Mouse (Mus musculus): ENCODE measurements around the gene Tent5b. TPM values are rescaled to one million over a fixed set of nuclear protein-coding genes. Genes with fewer than 3 reads are reported as not detected.

Gene Tent5b
- total and polyA plus RNA-seq, 3 experiments: not detected

GRCm38 (mm10) chr4:133527788-133528187, 47.9 kb downstream of the Tent5b start:
- TF ChIP-seq GATA1 (IDR thresholded peaks at IDR 0.05; ENCODE audit: borderline replicate concordance, low read length) (no peak), POLR2AphosphoS5 (IDR thresholded peaks at IDR 0.05; ENCODE audit: insufficient replicate concordance, low read depth, low read length) (no peak), TAL1 (conservative IDR thresholded peaks at IDR 0.05; ENCODE audit: low read depth, low read length) (no peak)
- Histone ChIP-seq H3K9me3 (replicated peaks) (no peaks in the 10 kb centered on the region), H3K27me3 (ENCODE audit: insufficient read depth, low read length) (peaks cover 5% of the 10 kb centered on the region), H3K4me1 (ENCODE audit: insufficient read depth, low read depth, low read length) (peaks cover 12% of the 10 kb centered on the region), H3K4me3 (ENCODE audit: low read depth, low read length) (no peak overlapping the region; the same call in 1 of the 2 replicates), H3K36me3 (replicated peaks) (peaks cover 50% of the 10 kb centered on the region)
- DNase-seq (ENCODE audit: low spot score) (no peak), ATAC-seq (ENCODE audit: extremely low read depth, insufficient number of reproducible peaks, low FRiP score, poor library complexity, severe bottlenecking) (no peak)

- no peak for DNase-seq (ENCODE audit: low spot score)
- Histone ChIP-seq H3K4me1 (ENCODE audit: insufficient read depth, low read depth, low read length) (peaks cover 19% of the 10 kb centered on the region), H3K27me3 (ENCODE audit: insufficient read depth, low read length) (no peaks in the 10 kb centered on the region), H3K4me3 (ENCODE audit: low read depth, low read length) (no peak overlapping the region), H3K36me3 (replicated peaks) (peaks cover 98% of the 10 kb centered on the region), H3K9me3 (replicated peaks) (no peaks in the 10 kb centered on the region)
- no peak for TF ChIP-seq TAL1 (conservative IDR thresholded peaks at IDR 0.05; ENCODE audit: low read depth, low read length)
- ATAC-seq (ENCODE audit: extremely low read depth, insufficient number of reproducible peaks, low FRiP score, poor library complexity, severe bottlenecking): no peak
Observed at GRCm38 (mm10) chr4:133532777-133533176, 52.8 kb downstream of the Tent5b start.

- ATAC-seq (ENCODE audit: extremely low read depth, insufficient number of reproducible peaks, low FRiP score, poor library complexity, severe bottlenecking): no peak
- peaks cover 100% of the 10 kb centered on the region for H3K36me3 ChIP-seq (replicated peaks)
Observed at GRCm38 (mm10) chr4:133536081-133536480, 56.1 kb downstream of the Tent5b start.

GRCm38 (mm10) chr4:133536652-133537051, 56.7 kb downstream of the Tent5b start:
- Histone ChIP-seq H3K36me3 (replicated peaks) (peaks cover 100% of the 10 kb centered on the region), H3K4me1 (ENCODE audit: insufficient read depth, low read depth, low read length) (peaks cover 33% of the 10 kb centered on the region), H3K4me3 (ENCODE audit: low read depth, low read length) (no peak overlapping the region), H3K27me3 (ENCODE audit: insufficient read depth, low read length) (no peaks in the 10 kb centered on the region), H3K9me3 (replicated peaks) (no peaks in the 10 kb centered on the region)
- no peak for DNase-seq (ENCODE audit: low spot score)
- TF ChIP-seq GATA1 (IDR thresholded peaks at IDR 0.05; ENCODE audit: borderline replicate concordance, low read length) (no peak), GATA2 (IDR thresholded peaks at IDR 0.05; ENCODE audit: borderline replicate concordance, low read depth, low read length) (no peak), TAL1 (conservative IDR thresholded peaks at IDR 0.05; ENCODE audit: low read depth, low read length) (no peak), POLR2AphosphoS5 (IDR thresholded peaks at IDR 0.05; ENCODE audit: insufficient replicate concordance, low read depth, low read length) (no peak), CTCF (IDR thresholded peaks at IDR 0.05; ENCODE audit: low read depth, low read length) (no peak)
- no peak for ATAC-seq (ENCODE audit: extremely low read depth, insufficient number of reproducible peaks, low FRiP score, poor library complexity, severe bottlenecking)

More at GRCm38 (mm10) chr4:133536081-133536480, 56.1 kb downstream of the Tent5b start:
- Histone ChIP-seq H3K4me1 (ENCODE audit: insufficient read depth, low read depth, low read length) (peaks cover 27% of the 10 kb centered on the region), H3K27me3 (ENCODE audit: insufficient read depth, low read length) (no peaks in the 10 kb centered on the region), H3K9me3 (replicated peaks) (no peaks in the 10 kb centered on the region), H3K4me3 (ENCODE audit: low read depth, low read length) (no peak overlapping the region)
- TF ChIP-seq CTCF (IDR thresholded peaks at IDR 0.05; ENCODE audit: low read depth, low read length) (no peak), GATA2 (IDR thresholded peaks at IDR 0.05; ENCODE audit: borderline replicate concordance, low read depth, low read length) (no peak), GATA1 (IDR thresholded peaks at IDR 0.05; ENCODE audit: borderline replicate concordance, low read length) (no peak), TAL1 (conservative IDR thresholded peaks at IDR 0.05; ENCODE audit: low read depth, low read length) (no peak), POLR2AphosphoS5 (IDR thresholded peaks at IDR 0.05; ENCODE audit: insufficient replicate concordance, low read depth, low read length) (no peak)
- DNase-seq (ENCODE audit: low spot score): no peak

Other genes with a start within 250 kb of the Tent5b start
- gene Map3k6, start 239.3 kb upstream of the Tent5b start, total RNA-seq (2014; fragmentation: Nextera tagmentation): 20.9 and 28.4 TPM in 2 replicates
- 27.6 and 29.2 TPM in 2 replicates for gene Map3k6, start 239.3 kb upstream of the Tent5b start, total RNA-seq (2017)
- 85.3 and 87.2 TPM in 2 replicates for gene Map3k6, start 239.3 kb upstream of the Tent5b start, polyA plus RNA-seq (2012)
- gene Sytl1, start 217.0 kb upstream of the Tent5b start, total RNA-seq (2014; fragmentation: Nextera tagmentation): 1.2 and 2.5 TPM in 2 replicates
- 0.05 and 0.35 TPM in 2 replicates for gene Sytl1, start 217.0 kb upstream of the Tent5b start, total RNA-seq (2017)
- 1.4 and 1.7 TPM in 2 replicates for gene Sytl1, start 217.0 kb upstream of the Tent5b start, polyA plus RNA-seq (2012)
- gene Tmem222, start 202.3 kb upstream of the Tent5b start, total RNA-seq (2014; fragmentation: Nextera tagmentation): 33.5 and 34.3 TPM in 2 replicates
- gene Tmem222, start 202.3 kb upstream of the Tent5b start, total RNA-seq (2017): 25.2 and 30.3 TPM in 2 replicates
- 30.3 and 30.8 TPM in 2 replicates for gene Tmem222, start 202.3 kb upstream of the Tent5b start, polyA plus RNA-seq (2012)
- gene Wdtc1, start 126.7 kb upstream of the Tent5b start, total RNA-seq (2014; fragmentation: Nextera tagmentation): 24.5 and 32.3 TPM in 2 replicates
- 6.9 and 7.1 TPM in 2 replicates for gene Wdtc1, start 126.7 kb upstream of the Tent5b start, total RNA-seq (2017)
- gene Wdtc1, start 126.7 kb upstream of the Tent5b start, polyA plus RNA-seq (2012): 53.4 and 61.4 TPM in 2 replicates
- gene Slc9a1, start 110.4 kb upstream of the Tent5b start, total RNA-seq (2014; fragmentation: Nextera tagmentation): 27.3 and 30.2 TPM in 2 replicates
- 5.3 and 7.3 TPM in 2 replicates for gene Slc9a1, start 110.4 kb upstream of the Tent5b start, total RNA-seq (2017)
- 37.0 and 44.6 TPM in 2 replicates for gene Slc9a1, start 110.4 kb upstream of the Tent5b start, polyA plus RNA-seq (2012)
- not detected in 2 replicates for gene Trnp1, start 18.4 kb downstream of the Tent5b start, total RNA-seq (2014; fragmentation: Nextera tagmentation)
- 0.16 TPM in 1 of 2 replicates, not detected in the other for gene Trnp1, start 18.4 kb downstream of the Tent5b start, total RNA-seq (2017)
- gene Trnp1, start 18.4 kb downstream of the Tent5b start, polyA plus RNA-seq (2012): not detected in 2 replicates
- gene Kdf1, start 38.8 kb downstream of the Tent5b start, total RNA-seq (2014; fragmentation: Nextera tagmentation): not detected in 2 replicates
- gene Kdf1, start 38.8 kb downstream of the Tent5b start, total RNA-seq (2017): 0.06 TPM in 1 of 2 replicates, not detected in the other
- not detected in 2 replicates for gene Kdf1, start 38.8 kb downstream of the Tent5b start, polyA plus RNA-seq (2012)
- 150 and 160 TPM in 2 replicates for gene Nudc, start 65.9 kb downstream of the Tent5b start, total RNA-seq (2014; fragmentation: Nextera tagmentation)
- gene Nudc, start 65.9 kb downstream of the Tent5b start, total RNA-seq (2017): 181 and 220 TPM in 2 replicates
- 629 and 697 TPM in 2 replicates for gene Nudc, start 65.9 kb downstream of the Tent5b start, polyA plus RNA-seq (2012)
- gene Nr0b2, start 73.2 kb downstream of the Tent5b start, total RNA-seq (2014; fragmentation: Nextera tagmentation): not detected in 2 replicates
- not detected in 2 replicates for gene Nr0b2, start 73.2 kb downstream of the Tent5b start, total RNA-seq (2017)
- gene Nr0b2, start 73.2 kb downstream of the Tent5b start, polyA plus RNA-seq (2012): 0.04 TPM in 1 of 2 replicates, not detected in the other
- gene Gpatch3, start 94.6 kb downstream of the Tent5b start, total RNA-seq (2014; fragmentation: Nextera tagmentation): 1.9 and 3.8 TPM in 2 replicates
- 13.6 and 18.7 TPM in 2 replicates for gene Gpatch3, start 94.6 kb downstream of the Tent5b start, total RNA-seq (2017)
- gene Gpatch3, start 94.6 kb downstream of the Tent5b start, polyA plus RNA-seq (2012): 9.9 and 11.2 TPM in 2 replicates
- gene Gpn2, start 104.2 kb downstream of the Tent5b start, total RNA-seq (2014; fragmentation: Nextera tagmentation): 2.3 and 10.9 TPM in 2 replicates
- 10.2 and 14.0 TPM in 2 replicates for gene Gpn2, start 104.2 kb downstream of the Tent5b start, total RNA-seq (2017)
- 46.7 and 58.2 TPM in 2 replicates for gene Gpn2, start 104.2 kb downstream of the Tent5b start, polyA plus RNA-seq (2012)
- 1.4 and 3.4 TPM in 2 replicates for gene Sfn, start 122.0 kb downstream of the Tent5b start, total RNA-seq (2014; fragmentation: Nextera tagmentation)
- 0.41 and 0.66 TPM in 2 replicates for gene Sfn, start 122.0 kb downstream of the Tent5b start, total RNA-seq (2017)
- gene Sfn, start 122.0 kb downstream of the Tent5b start, polyA plus RNA-seq (2012): 1.3 and 2.4 TPM in 2 replicates
- gene Zdhhc18, start 170.0 kb downstream of the Tent5b start, total RNA-seq (2014; fragmentation: Nextera tagmentation): 9.6 and 11.7 TPM in 2 replicates
- gene Zdhhc18, start 170.0 kb downstream of the Tent5b start, total RNA-seq (2017): 4.4 and 5.3 TPM in 2 replicates
- 11.1 and 11.6 TPM in 2 replicates for gene Zdhhc18, start 170.0 kb downstream of the Tent5b start, polyA plus RNA-seq (2012)
- gene Pigv, start 192.5 kb downstream of the Tent5b start, total RNA-seq (2014; fragmentation: Nextera tagmentation): 13.2 and 15.4 TPM in 2 replicates
- 5.6 and 5.7 TPM in 2 replicates for gene Pigv, start 192.5 kb downstream of the Tent5b start, total RNA-seq (2017)
- gene Pigv, start 192.5 kb downstream of the Tent5b start, polyA plus RNA-seq (2012): 11.4 and 12.7 TPM in 2 replicates